Mouse (Mus musculus) E14TG2a.4 (cell line): Measurements from ENCODE around the gene Scgb1a1.

Source experiments
- CTCF ChIP-seq: conservative IDR thresholded peaks from 2 replicates; pipeline ENCODE4 v1.5.1; 2014; ENCODE audit warnings: low read length
- POU5F1 ChIP-seq: IDR thresholded peaks from 2 replicates; pipeline ENCODE4 v1.6.1; 2014; ENCODE audit warnings: low read length, borderline replicate concordance

DNA sequence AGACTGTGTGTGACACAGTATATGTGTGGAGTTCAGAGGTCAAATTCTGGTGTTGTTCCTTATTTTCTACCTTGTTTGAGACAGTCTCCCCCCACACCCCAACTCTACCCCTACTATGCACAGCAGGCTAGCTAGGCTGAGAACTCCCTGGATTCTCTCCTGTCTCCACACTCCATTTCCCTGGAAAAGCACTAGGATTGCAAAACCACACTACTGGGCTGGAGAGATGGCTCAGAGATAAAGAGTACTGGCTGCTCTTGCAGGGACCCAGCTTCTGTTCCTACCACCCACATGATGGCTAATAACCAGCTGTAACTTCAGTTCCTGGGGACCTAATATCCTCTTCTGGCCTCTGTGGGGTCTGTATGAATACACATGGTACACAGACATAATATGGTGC, 30.1 kb downstream of the Scgb1a1 start:
- TF ChIP-seq CTCF (no peak), POU5F1 (no peak)
